13 mouse cellular contexts compared by ENCODE assay signal in the genomic region with DNA sequence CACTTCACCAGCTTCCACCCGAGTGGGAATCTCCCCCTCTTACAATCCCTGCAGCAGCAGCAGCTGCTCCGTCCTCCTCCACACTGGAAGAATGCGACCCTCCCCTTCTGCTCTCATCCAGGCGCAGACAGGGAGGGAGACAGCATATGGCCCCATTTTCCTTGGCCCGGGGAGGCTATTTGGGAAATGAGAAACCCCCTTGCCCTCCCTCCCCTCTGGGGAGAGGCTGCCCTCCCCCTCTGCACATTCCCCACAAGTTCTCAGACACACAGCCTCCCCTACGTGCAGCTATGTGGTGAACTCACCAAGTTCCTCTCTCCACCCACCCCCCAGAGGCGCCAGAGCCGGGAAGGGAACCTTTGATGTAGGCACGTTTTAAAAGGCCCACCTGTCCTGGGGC. TPM values are rescaled to one million over a fixed set of nuclear protein-coding genes. Genes with fewer than 3 reads are reported as not detected.
DNase-seq lines count a peak whose midpoint lies in the region; ATAC-seq and TF ChIP-seq lines count a peak whose summit lies in the region.
"Had no signal": no experiment of that assay in that cellular context is flagged by ENCODE, and none has a peak within 500 bp of the region (broad histone marks: within the 10 kb centered on the region; RNA-seq: fewer than 3 reads in every experiment).

No protein-coding gene starts in this region.

- peaks cover 4% of the 10 kb centered on the region; the same call in 1 of the 2 replicates for H3K4me1 ChIP-seq in forebrain, embryonic 15.5 days
- peaks cover 9% of the 10 kb centered on the region for H3K4me1 ChIP-seq in forebrain, embryonic 10.5 days
- H3K4me1 ChIP-seq in hindbrain, embryonic 16.5 days (ENCODE audit: control insufficient read depth, insufficient read depth, low read depth, low read length), result peaks cover 7% of the 10 kb centered on the region
- peaks cover 31% of the 10 kb centered on the region for H3K4me1 ChIP-seq in neural tube, embryonic 15.5 days
- H3K4me1 ChIP-seq in cerebellum, adult 2 months (ENCODE audit: control insufficient read depth, insufficient read depth, low read length), result no peaks in the 10 kb centered on the region

- under 1% methylated on average over 9 of the region's 9 CpGs for WGBS in forebrain, embryonic 15.5 days
- 3% methylated on average over 9 of the region's 9 CpGs for WGBS in forebrain, embryonic 10.5 days
- 4% methylated on average over 9 of the region's 9 CpGs for WGBS in hindbrain, embryonic 16.5 days
- WGBS in neural tube, embryonic 15.5 days, result 11% methylated on average over 9 of the region's 9 CpGs
- WGBS in cerebellum, adult 2 months, result 8% methylated on average over 9 of the region's 9 CpGs

- H3K9ac ChIP-seq in forebrain, embryonic 15.5 days (replicated peaks), result no peak overlapping the region
- H3K9ac ChIP-seq in hindbrain, embryonic 16.5 days (ENCODE audit: low read depth, low read length), result no peak overlapping the region
- no peak overlapping the region for H3K9ac ChIP-seq in neural tube, embryonic 15.5 days (replicated peaks)

- H3K27me3 ChIP-seq in forebrain, embryonic 15.5 days, result peaks cover 46% of the 10 kb centered on the region
- H3K27me3 ChIP-seq in forebrain, embryonic 10.5 days (ENCODE audit: poor library complexity, severe bottlenecking), result peaks cover 99% of the 10 kb centered on the region
- no peaks in the 10 kb centered on the region; the same call in 1 of the 2 replicates for H3K27me3 ChIP-seq in hindbrain, embryonic 16.5 days (replicated peaks; ENCODE audit: control insufficient read depth, insufficient read depth, low read length)
- no peaks in the 10 kb centered on the region for H3K27me3 ChIP-seq in neural tube, embryonic 15.5 days (replicated peaks)
- peaks cover 2% of the 10 kb centered on the region; the same call in 1 of the 2 replicates for H3K27me3 ChIP-seq in cerebellum, adult 2 months (ENCODE audit: control insufficient read depth, insufficient read depth, low read length)

- H3K36me3 ChIP-seq in forebrain, embryonic 15.5 days, result no peaks in the 10 kb centered on the region
- no peaks in the 10 kb centered on the region for H3K36me3 ChIP-seq in forebrain, embryonic 10.5 days (replicated peaks)
- H3K36me3 ChIP-seq in hindbrain, embryonic 16.5 days (ENCODE audit: control insufficient read depth, insufficient read depth, low read length), result no peaks in the 10 kb centered on the region
- no peaks in the 10 kb centered on the region for H3K36me3 ChIP-seq in neural tube, embryonic 15.5 days

- no peak for TF ChIP-seq POLR2A in cerebellum, adult 2 months (IDR thresholded peaks at IDR 0.05; ENCODE audit: borderline replicate concordance, insufficient read depth, low read length)

- H3K9me3 ChIP-seq in forebrain, embryonic 15.5 days, result no peaks in the 10 kb centered on the region
- H3K9me3 ChIP-seq in forebrain, embryonic 10.5 days, result no peaks in the 10 kb centered on the region
- no peaks in the 10 kb centered on the region for H3K9me3 ChIP-seq in hindbrain, embryonic 16.5 days (ENCODE audit: control insufficient read depth, low read length)
- no peaks in the 10 kb centered on the region for H3K9me3 ChIP-seq in neural tube, embryonic 15.5 days (replicated peaks)

- no peak for DNase-seq in forebrain, embryonic 10.5 days (ENCODE audit: extremely low spot score, low spot score)
- DNase-seq in kidney, postnatal 4 days, result peak; percentile 67 to 79
- no peak for DNase-seq in kidney, adult 18-20 months
- DNase-seq in cerebellum, adult 8-10 months, result no peak
- no peak for DNase-seq in cerebellum, adult 2 months
- DNase-seq: adrenal gland, postnatal 25 days; cerebellum, postnatal 10 days; gastrocnemius, postnatal 36 days had no signal

- no peak overlapping the region for H3K4me2 ChIP-seq in forebrain, embryonic 15.5 days (replicated peaks)
- H3K4me2 ChIP-seq in hindbrain, embryonic 16.5 days (ENCODE audit: low read length), result no peak overlapping the region
- H3K4me2 ChIP-seq in neural tube, embryonic 15.5 days, result peak overlapping the region; percentile 3; the same call in 1 of the 2 replicates
- H3K4me2 ChIP-seq: liver, embryonic 11.5 days; midbrain, embryonic 11.5 days had no signal

- TF ChIP-seq CTCF in cerebellum, adult 2 months (IDR thresholded peaks at IDR 0.05; ENCODE audit: borderline replicate concordance, insufficient read depth, low read depth, low read length), result no peak

- no peak overlapping the region for H3K27ac ChIP-seq in forebrain, embryonic 15.5 days (replicated peaks)
- H3K27ac ChIP-seq in forebrain, embryonic 10.5 days, result no peak overlapping the region
- H3K27ac ChIP-seq in hindbrain, embryonic 16.5 days (ENCODE audit: low read depth, low read length), result no peak overlapping the region; the same call in 1 of the 2 replicates
- H3K27ac ChIP-seq in neural tube, embryonic 15.5 days (replicated peaks), result peak overlapping the region; percentile 33; the same call in 1 of the 2 replicates
- no peak overlapping the region for H3K27ac ChIP-seq in cerebellum, adult 2 months (ENCODE audit: insufficient read depth, low read length)

- 0 out of 2 replicates have a peak, but pooled peaks have one; percentile 32 for ATAC-seq in forebrain, embryonic 15.5 days (replicated peaks)
- peak; percentile 55 for ATAC-seq in hindbrain, embryonic 16.5 days
- ATAC-seq in neural tube, embryonic 15.5 days (ENCODE audit: low FRiP score), result peak; percentile 40

- H3K4me3 ChIP-seq in forebrain, embryonic 15.5 days, result no peak overlapping the region
- H3K4me3 ChIP-seq in forebrain, embryonic 10.5 days, result no peak overlapping the region
- no peak overlapping the region for H3K4me3 ChIP-seq in hindbrain, embryonic 16.5 days (ENCODE audit: low read length)
- no peak overlapping the region for H3K4me3 ChIP-seq in neural tube, embryonic 15.5 days (replicated peaks)
- H3K4me3 ChIP-seq in cerebellum, adult 2 months (replicated peaks; ENCODE audit: insufficient read depth, low read depth, low read length), result no peak overlapping the region

RNA-seq across cellular contexts. Expression of gene Smug1, which starts 51.6 kb away (rescaled TPM):
- 24.7 and 26.8 TPM in 2 replicates for polyA plus RNA-seq in forebrain, embryonic 15.5 days (2015; fragmentation: Nextera tagmentation; extraction: Ambion mirVana)
- polyA plus RNA-seq in forebrain, embryonic 10.5 days (2016; fragmentation: Nextera tagmentation; extraction: Ambion mirVana), result 21.7 and 21.8 TPM in 2 replicates
- 25.1 and 29.1 TPM in 2 replicates for polyA plus RNA-seq in hindbrain, embryonic 16.5 days (2015; fragmentation: Nextera tagmentation; extraction: Ambion mirVana)
- polyA plus RNA-seq in neural tube, embryonic 15.5 days (2015; fragmentation: Nextera tagmentation; extraction: Ambion mirVana), result 25.8 and 30.9 TPM in 2 replicates
- 17.8 and 20.1 TPM in 2 replicates for polyA plus RNA-seq in cerebellum, adult 2 months (2012; rRNA removed)

Comparison
In these comparisons a context has a peak if more than half of its experiments do, and no peak if none do; other contexts are left out.
1. DNase-seq: peak in kidney, postnatal 4 days (2 of 2); none in forebrain, embryonic 10.5 days (single experiment), kidney, adult 18-20 months (single experiment), cerebellum, adult 8-10 months (single experiment) and cerebellum, adult 2 months (0 of 2).
2. Peak in every context shown above with its lines, with median percentiles within 50 percentile points of each other: ATAC-seq.